Mouse (Mus musculus) lung, adult 2 months (tissue): Measurements from ENCODE around the gene Olfr896-ps1.

Source experiments
- CTCF ChIP-seq: fragments of 200-500 bp; IDR thresholded peaks from 2 replicates; pipeline ENCODE4 v1.5.1; 2011; ENCODE audit warnings: mild to moderate bottlenecking, low read length, control low read depth; ENCODE audit not compliant: insufficient read depth
- POLR2A ChIP-seq: fragments of 200-500 bp; IDR thresholded peaks from 2 replicates; pipeline ENCODE4 v1.6.1; 2011; ENCODE audit warnings: low read depth, mild to moderate bottlenecking, control low read depth, low read length, borderline replicate concordance; ENCODE audit errors: extremely low read depth

GRCm38 (mm10) chr9:38252474-38252873 lies 38.4 kb upstream of the Olfr896-ps1 start, which contains the start of gene Olfr143:
- TF ChIP-seq CTCF (no peak), POLR2A (no peak)
